Mouse (Mus musculus): ENCODE data around the gene Neurod1. TPM values are rescaled to one million over a fixed set of nuclear protein-coding genes. Genes with fewer than 3 reads are reported as not detected.

Gene Neurod1
- polyA plus RNA-seq, 1 experiment from 2014 or later, result not detected

- Histone ChIP-seq H3K9me3 (ENCODE audit: control insufficient read depth, low read length) (no peaks in the 10 kb centered on the region), H3K27me3 (ENCODE audit: control insufficient read depth, insufficient read depth, low read length) (peaks cover 24% of the 10 kb centered on the region), H3K27ac (ENCODE audit: low read depth, low read length) (no peak overlapping the region), H3K4me2 (replicated peaks; ENCODE audit: low read depth, low read length) (no peak overlapping the region), H3K4me3 (ENCODE audit: low read length) (no peak overlapping the region), H3K36me3 (ENCODE audit: control insufficient read depth, insufficient read depth, low read length) (no peaks in the 10 kb centered on the region), H3K4me1 (ENCODE audit: control insufficient read depth, insufficient read depth, low read length) (peaks cover 2% of the 10 kb centered on the region; the same call in 1 of the 2 replicates), H3K9ac (ENCODE audit: low read depth, low read length) (no peak overlapping the region)
- 73% methylated on average over 4 of the region's 4 CpGs for WGBS
- no peak for ATAC-seq (ENCODE audit: low FRiP score, low TSS enrichment)
Measured at GRCm38 (mm10) chr2:79449371-79449770, 7.2 kb downstream of the Neurod1 start.

GRCm38 (mm10) chr2:79447198-79447597 is 9.4 kb downstream of the Neurod1 start:
- Histone ChIP-seq H3K4me2 (replicated peaks; ENCODE audit: low read depth, low read length) (no peak overlapping the region), H3K9ac (ENCODE audit: low read depth, low read length) (no peak overlapping the region), H3K9me3 (ENCODE audit: control insufficient read depth, low read length) (no peaks in the 10 kb centered on the region), H3K36me3 (ENCODE audit: control insufficient read depth, insufficient read depth, low read length) (no peaks in the 10 kb centered on the region), H3K4me1 (ENCODE audit: control insufficient read depth, insufficient read depth, low read length) (no peaks in the 10 kb centered on the region), H3K4me3 (ENCODE audit: low read length) (no peak overlapping the region), H3K27ac (ENCODE audit: low read depth, low read length) (no peak overlapping the region), H3K27me3 (ENCODE audit: control insufficient read depth, insufficient read depth, low read length) (peaks cover 10% of the 10 kb centered on the region)
- no peak for ATAC-seq (ENCODE audit: low FRiP score, low TSS enrichment)
- WGBS, result 83% methylated on average over 1 of the region's 1 CpGs

GRCm38 (mm10) chr2:79443861-79444620 is 12.5 kb downstream of the Neurod1 start:
- no peak overlapping the region for H3K4me2 ChIP-seq (replicated peaks; ENCODE audit: low read depth, low read length)
- H3K27me3 ChIP-seq (ENCODE audit: control insufficient read depth, insufficient read depth, low read length), result no peaks in the 10 kb centered on the region
- no peak overlapping the region for H3K27ac ChIP-seq (ENCODE audit: low read depth, low read length)
- H3K9ac ChIP-seq (ENCODE audit: low read depth, low read length), result no peak overlapping the region
- no peak for ATAC-seq (ENCODE audit: low FRiP score, low TSS enrichment)
- WGBS, result 93% methylated on average over 3 of the region's 3 CpGs
- no peaks in the 10 kb centered on the region for H3K4me1 ChIP-seq (ENCODE audit: control insufficient read depth, insufficient read depth, low read length)
- no peaks in the 10 kb centered on the region for H3K36me3 ChIP-seq (ENCODE audit: control insufficient read depth, insufficient read depth, low read length)
- H3K9me3 ChIP-seq (ENCODE audit: control insufficient read depth, low read length), result no peaks in the 10 kb centered on the region
- H3K4me3 ChIP-seq (ENCODE audit: low read length), result no peak overlapping the region

GRCm38 (mm10) chr2:79443401-79443800 is 13.2 kb downstream of the Neurod1 start:
- Histone ChIP-seq H3K4me2 (replicated peaks; ENCODE audit: low read depth, low read length) (no peak overlapping the region), H3K27me3 (ENCODE audit: control insufficient read depth, insufficient read depth, low read length) (no peaks in the 10 kb centered on the region), H3K4me3 (ENCODE audit: low read length) (no peak overlapping the region), H3K36me3 (ENCODE audit: control insufficient read depth, insufficient read depth, low read length) (no peaks in the 10 kb centered on the region), H3K4me1 (ENCODE audit: control insufficient read depth, insufficient read depth, low read length) (no peaks in the 10 kb centered on the region), H3K9ac (ENCODE audit: low read depth, low read length) (no peak overlapping the region), H3K27ac (ENCODE audit: low read depth, low read length) (no peak overlapping the region), H3K9me3 (ENCODE audit: control insufficient read depth, low read length) (no peaks in the 10 kb centered on the region)
- ATAC-seq (ENCODE audit: low FRiP score, low TSS enrichment), result no peak
- 97% methylated on average over 2 of the region's 2 CpGs for WGBS

GRCm38 (mm10) chr2:79442906-79443305 is 13.6 kb downstream of the Neurod1 start:
- Histone ChIP-seq H3K4me2 (replicated peaks; ENCODE audit: low read depth, low read length) (no peak overlapping the region), H3K4me1 (ENCODE audit: control insufficient read depth, insufficient read depth, low read length) (no peaks in the 10 kb centered on the region), H3K4me3 (ENCODE audit: low read length) (no peak overlapping the region), H3K27ac (ENCODE audit: low read depth, low read length) (no peak overlapping the region), H3K27me3 (ENCODE audit: control insufficient read depth, insufficient read depth, low read length) (no peaks in the 10 kb centered on the region), H3K9me3 (ENCODE audit: control insufficient read depth, low read length) (no peaks in the 10 kb centered on the region), H3K9ac (ENCODE audit: low read depth, low read length) (no peak overlapping the region), H3K36me3 (ENCODE audit: control insufficient read depth, insufficient read depth, low read length) (no peaks in the 10 kb centered on the region)
- WGBS, result 86% methylated on average over 6 of the region's 6 CpGs
- no peak for ATAC-seq (ENCODE audit: low FRiP score, low TSS enrichment)

- Histone ChIP-seq H3K4me2 (replicated peaks; ENCODE audit: low read depth, low read length) (no peak overlapping the region), H3K9me3 (ENCODE audit: control insufficient read depth, low read length) (no peaks in the 10 kb centered on the region), H3K27me3 (ENCODE audit: control insufficient read depth, insufficient read depth, low read length) (no peaks in the 10 kb centered on the region), H3K4me3 (ENCODE audit: low read length) (no peak overlapping the region), H3K27ac (ENCODE audit: low read depth, low read length) (no peak overlapping the region), H3K4me1 (ENCODE audit: control insufficient read depth, insufficient read depth, low read length) (no peaks in the 10 kb centered on the region), H3K36me3 (ENCODE audit: control insufficient read depth, insufficient read depth, low read length) (no peaks in the 10 kb centered on the region), H3K9ac (ENCODE audit: low read depth, low read length) (no peak overlapping the region)
- WGBS, result 89% methylated on average over 2 of the region's 2 CpGs
- no peak for ATAC-seq (ENCODE audit: low FRiP score, low TSS enrichment)
Measured at GRCm38 (mm10) chr2:79442227-79442626, 14.3 kb downstream of the Neurod1 start.

- ATAC-seq (ENCODE audit: low FRiP score, low TSS enrichment), result no peak
- Histone ChIP-seq H3K9ac (ENCODE audit: low read depth, low read length) (no peak overlapping the region), H3K9me3 (ENCODE audit: control insufficient read depth, low read length) (no peaks in the 10 kb centered on the region), H3K27ac (ENCODE audit: low read depth, low read length) (no peak overlapping the region), H3K4me3 (ENCODE audit: low read length) (no peak overlapping the region), H3K4me2 (replicated peaks; ENCODE audit: low read depth, low read length) (no peak overlapping the region), H3K27me3 (ENCODE audit: control insufficient read depth, insufficient read depth, low read length) (no peaks in the 10 kb centered on the region; the same call in 1 of the 2 replicates), H3K4me1 (ENCODE audit: control insufficient read depth, insufficient read depth, low read length) (no peaks in the 10 kb centered on the region; the same call in none of the 2 replicates), H3K36me3 (ENCODE audit: control insufficient read depth, insufficient read depth, low read length) (no peaks in the 10 kb centered on the region)
Measured at GRCm38 (mm10) chr2:79430061-79430460, 26.5 kb downstream of the Neurod1 start.

GRCm38 (mm10) chr2:79429650-79430049 is 26.9 kb downstream of the Neurod1 start:
- no peak for ATAC-seq (ENCODE audit: low FRiP score, low TSS enrichment)
- H3K27me3 ChIP-seq (ENCODE audit: control insufficient read depth, insufficient read depth, low read length), result no peaks in the 10 kb centered on the region; the same call in 1 of the 2 replicates
- H3K9me3 ChIP-seq (ENCODE audit: control insufficient read depth, low read length), result no peaks in the 10 kb centered on the region
- WGBS, result 10% methylated on average over 6 of the region's 6 CpGs
- no peaks in the 10 kb centered on the region; the same call in none of the 2 replicates for H3K4me1 ChIP-seq (ENCODE audit: control insufficient read depth, insufficient read depth, low read length)
- H3K4me2 ChIP-seq (replicated peaks; ENCODE audit: low read depth, low read length), result no peak overlapping the region
- H3K27ac ChIP-seq (ENCODE audit: low read depth, low read length), result no peak overlapping the region
- no peak overlapping the region for H3K4me3 ChIP-seq (ENCODE audit: low read length)
- no peaks in the 10 kb centered on the region for H3K36me3 ChIP-seq (ENCODE audit: control insufficient read depth, insufficient read depth, low read length)
- no peak overlapping the region for H3K9ac ChIP-seq (ENCODE audit: low read depth, low read length)

GRCm38 (mm10) chr2:79429108-79429507 is 27.4 kb downstream of the Neurod1 start:
- Histone ChIP-seq H3K27me3 (ENCODE audit: control insufficient read depth, insufficient read depth, low read length) (no peaks in the 10 kb centered on the region; the same call in 1 of the 2 replicates), H3K9ac (ENCODE audit: low read depth, low read length) (no peak overlapping the region), H3K9me3 (ENCODE audit: control insufficient read depth, low read length) (no peaks in the 10 kb centered on the region), H3K36me3 (ENCODE audit: control insufficient read depth, insufficient read depth, low read length) (no peaks in the 10 kb centered on the region), H3K4me3 (ENCODE audit: low read length) (peak overlapping the region; percentile 46), H3K27ac (ENCODE audit: low read depth, low read length) (no peak overlapping the region), H3K4me1 (ENCODE audit: control insufficient read depth, insufficient read depth, low read length) (no peaks in the 10 kb centered on the region; the same call in none of the 2 replicates), H3K4me2 (replicated peaks; ENCODE audit: low read depth, low read length) (peak overlapping the region; percentile 96)
- no peak for ATAC-seq (ENCODE audit: low FRiP score, low TSS enrichment)
- 9% methylated on average over 7 of the region's 7 CpGs for WGBS
